Mouse (Mus musculus): ENCODE measurements around the gene Pappa2. TPM values are rescaled to one million over a fixed set of nuclear protein-coding genes. Genes with fewer than 3 reads are reported as not detected.

Gene Pappa2
- total RNA-seq, 2 experiments from 2014 or later, result 0.10 to 0.34 TPM

DNA sequence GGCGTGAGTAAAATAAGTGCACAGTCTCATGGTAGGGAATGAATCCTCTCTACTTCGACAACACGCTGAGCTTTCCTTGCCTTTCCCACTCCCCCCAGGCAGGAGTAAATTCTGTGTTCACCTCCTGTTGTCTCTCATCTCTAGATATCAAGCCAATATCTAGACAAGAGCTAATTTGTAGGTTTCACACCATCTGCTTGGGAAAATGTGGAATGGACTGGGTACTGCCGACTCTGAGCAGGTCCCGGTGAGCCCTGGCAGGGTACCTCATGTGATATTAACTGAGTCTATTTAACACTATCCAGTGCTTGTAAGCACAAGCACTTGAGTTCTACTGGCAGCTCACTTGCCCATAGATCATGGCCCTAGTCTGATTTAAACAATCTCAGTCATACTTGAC lies 64.7 kb downstream of the Pappa2 start:
- DNase-seq, result no peak
- intact Hi-C loops (cut with DNase I), result no loop called here

GRCm38 (mm10) chr1:158910661-158911060 lies 69.6 kb downstream of the Pappa2 start:
- intact Hi-C loops (cut with DNase I), result no loop called here
- no peak for DNase-seq

DNA sequence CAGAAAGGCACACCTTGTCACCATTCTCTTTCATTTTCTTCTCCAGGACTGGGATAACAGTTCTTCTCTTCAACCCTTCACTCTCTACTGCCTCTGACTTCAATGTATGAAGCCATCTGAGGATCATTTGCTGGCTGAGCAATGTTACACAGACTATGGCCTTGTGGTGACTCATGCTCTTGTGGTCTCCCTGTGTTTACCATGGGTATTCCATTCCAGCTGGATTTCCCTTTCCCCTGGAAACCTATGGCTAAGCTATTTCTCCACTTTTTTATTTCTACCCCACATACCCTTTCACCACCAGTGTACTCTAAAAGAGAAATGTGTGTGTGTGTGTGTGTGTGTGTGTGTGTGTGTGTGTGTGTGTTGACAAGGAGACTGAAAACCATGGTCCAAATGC lies 83.0 kb downstream of the Pappa2 start:
- no peak for DNase-seq
- intact Hi-C loops (cut with DNase I), result no loop called here

DNA sequence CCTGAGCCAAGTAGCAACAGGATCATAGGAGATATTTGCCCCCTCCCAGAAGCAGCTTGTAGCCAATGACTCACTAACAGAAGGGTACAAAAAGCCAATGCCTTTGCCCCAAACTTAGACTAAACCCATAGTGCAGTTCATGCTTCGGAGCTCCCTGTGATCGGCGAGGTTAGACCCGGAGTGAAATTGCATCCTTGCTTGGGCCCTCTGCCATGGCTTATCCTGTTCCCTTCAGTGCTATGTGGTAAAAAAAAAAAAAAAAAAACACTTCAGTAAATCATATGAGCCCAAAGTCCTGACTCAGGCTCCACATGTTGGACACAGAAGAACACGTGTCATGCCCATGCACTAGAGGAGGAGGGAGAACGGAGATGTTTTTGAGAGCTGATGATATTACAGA lies 85.8 kb downstream of the Pappa2 start:
- DNase-seq, result no peak
- intact Hi-C loops (cut with DNase I), result no loop called here

- intact Hi-C loops (cut with DNase I), result no loop called here
- DNase-seq, result no peak
Observed at GRCm38 (mm10) chr1:158875487-158875886, 104.8 kb downstream of the Pappa2 start.

GRCm38 (mm10) chr1:158874552-158875077 lies 105.7 kb downstream of the Pappa2 start:
- intact Hi-C loops (cut with DNase I), result no loop called here
- no peak for DNase-seq

- intact Hi-C loops (cut with DNase I), result no loop called here
- DNase-seq, result no peak
Observed at GRCm38 (mm10) chr1:158873631-158874030, 106.7 kb downstream of the Pappa2 start.

DNA sequence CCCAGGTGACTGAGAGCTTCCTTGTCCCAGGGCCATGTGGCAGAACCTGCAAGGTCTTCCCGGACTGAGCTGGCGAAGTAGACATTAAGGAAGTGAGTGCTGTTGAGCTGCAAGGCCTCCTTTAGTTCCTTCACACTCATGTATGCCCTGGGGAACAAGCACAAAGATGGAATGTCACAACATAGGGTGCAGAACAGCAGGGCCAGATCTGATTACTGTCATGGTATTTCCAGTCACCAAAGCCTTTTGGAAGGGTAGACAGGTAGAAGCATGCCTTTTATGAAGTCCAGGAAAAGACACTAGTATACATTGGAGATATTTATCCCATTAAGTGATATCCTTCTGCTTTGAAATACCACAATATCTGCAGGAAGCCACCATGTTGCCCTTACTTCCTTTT lies 108.9 kb downstream of the Pappa2 start:
- intact Hi-C loops (cut with DNase I), result no loop called here
- no peak for DNase-seq

GRCm38 (mm10) chr1:158860190-158860589 lies 120.1 kb downstream of the Pappa2 start:
- intact Hi-C loops (cut with DNase I), result no loop called here
- no peak for DNase-seq

DNA sequence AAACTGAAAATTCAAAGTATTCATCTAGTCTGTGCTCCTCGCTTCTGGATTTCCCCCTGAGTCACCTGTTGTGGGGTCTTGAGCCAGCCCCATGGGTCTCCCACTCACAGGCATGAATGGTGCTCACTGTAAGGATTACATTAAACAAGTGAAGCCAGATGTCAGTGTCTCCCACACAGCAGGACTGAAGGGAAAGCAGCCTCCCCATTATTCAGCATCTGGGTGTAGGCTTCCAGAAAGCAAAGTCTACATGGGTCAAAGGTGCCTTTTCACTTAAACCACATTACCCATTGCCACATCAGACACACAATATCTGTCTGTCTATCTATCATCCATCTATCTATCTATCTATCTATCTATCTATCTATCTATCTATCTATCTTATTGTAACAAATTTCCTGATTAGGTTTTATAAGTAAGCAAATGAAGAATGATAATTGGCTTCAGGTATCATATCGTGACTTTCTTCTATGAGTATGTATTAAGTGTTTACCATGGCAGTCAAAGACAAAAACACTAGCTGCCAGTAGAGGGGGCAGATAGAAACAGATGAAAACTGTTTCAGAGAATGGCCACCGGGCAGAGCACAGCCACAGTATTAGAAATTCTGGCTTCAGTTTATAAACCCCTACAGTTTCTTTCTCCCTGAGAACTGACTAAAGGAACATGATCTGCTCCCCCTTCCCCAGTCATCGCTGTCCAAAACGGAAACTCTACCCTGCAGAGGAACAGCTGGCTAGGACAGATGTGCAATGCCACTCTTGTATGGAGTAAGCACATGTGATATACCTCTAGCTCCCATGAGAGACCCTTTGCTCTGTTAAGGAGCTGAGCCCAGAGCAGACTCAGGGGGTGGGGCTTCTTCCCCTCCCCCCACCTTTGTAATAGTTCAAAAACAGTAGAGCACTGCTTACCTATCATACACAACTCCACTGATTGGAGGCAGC lies 126.1 kb downstream of the Pappa2 start:
- no peak for DNase-seq
- intact Hi-C loops (cut with DNase I), result loop anchor here (2.0 kb wide), 1 partner anchor 99 kb away; no protein-coding TSS in a partner anchor

- intact Hi-C loops (cut with DNase I), result no loop called here
- DNase-seq, result no peak
Observed at GRCm38 (mm10) chr1:158852836-158853567, 127.3 kb downstream of the Pappa2 start.

DNA sequence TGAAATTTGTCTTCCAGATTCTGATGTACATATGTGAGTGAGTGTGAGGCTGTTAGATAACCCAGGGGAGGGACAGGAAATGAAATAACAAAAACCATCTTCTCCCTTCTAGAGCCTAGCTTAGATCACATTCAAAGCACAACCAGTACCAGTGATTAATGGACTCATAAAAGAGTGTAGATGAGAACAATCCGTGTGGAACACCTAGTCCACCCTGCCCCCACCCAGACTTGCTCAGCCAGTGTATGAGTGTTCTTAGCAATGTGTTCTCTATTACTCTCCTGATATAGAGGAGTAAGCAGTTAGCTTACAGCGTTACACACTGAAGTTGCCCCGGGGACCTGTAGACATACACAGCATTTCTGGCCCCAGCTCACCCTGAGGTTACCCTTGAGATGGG lies 129.8 kb downstream of the Pappa2 start:
- intact Hi-C loops (cut with DNase I), result no loop called here
- no peak for DNase-seq

GRCm38 (mm10) chr1:158844604-158845003 lies 135.7 kb downstream of the Pappa2 start:
- peak in 1 of 2 experiments; percentile 18 for DNase-seq
- intact Hi-C loops (cut with DNase I), result loop anchor here (1.0 kb wide), 1 partner anchor 291 kb away; no protein-coding TSS in a partner anchor

DNA sequence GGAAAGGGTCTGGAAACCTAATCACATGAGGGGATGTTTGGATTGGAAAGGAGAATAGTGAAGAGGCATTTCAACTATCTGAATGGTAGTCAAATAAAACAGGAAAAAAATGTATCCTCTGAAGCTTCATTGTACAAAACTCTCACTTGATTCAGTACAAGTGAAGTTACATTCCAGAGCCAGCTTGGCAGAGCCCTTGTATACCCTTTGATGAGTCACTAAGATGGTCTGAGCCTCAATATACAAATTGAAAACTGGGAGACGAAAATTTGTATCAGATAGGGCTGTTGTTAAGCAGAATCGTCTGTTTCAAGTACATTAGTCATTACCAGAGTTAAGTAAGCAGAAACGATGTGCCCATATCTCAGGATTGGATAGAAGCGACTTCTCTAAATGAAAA lies 143.1 kb downstream of the Pappa2 start:
- DNase-seq, result no peak
- intact Hi-C loops (cut with DNase I), result no loop called here

- intact Hi-C loops (cut with DNase I), result no loop called here
- DNase-seq, result no peak
Observed at GRCm38 (mm10) chr1:158830152-158830551, 150.1 kb downstream of the Pappa2 start.

GRCm38 (mm10) chr1:158827931-158828330 lies 152.4 kb downstream of the Pappa2 start:
- no peak for DNase-seq
- intact Hi-C loops (cut with DNase I), result no loop called here

- DNase-seq, result no peak
- intact Hi-C loops (cut with DNase I), result no loop called here
Observed at GRCm38 (mm10) chr1:158819676-158820075, 160.6 kb downstream of the Pappa2 start.

GRCm38 (mm10) chr1:158816479-158816878 lies 163.8 kb downstream of the Pappa2 start:
- no peak for DNase-seq
- intact Hi-C loops (cut with DNase I), result no loop called here

GRCm38 (mm10) chr1:158811887-158812286 lies 168.4 kb downstream of the Pappa2 start:
- DNase-seq, result no peak
- intact Hi-C loops (cut with DNase I), result no loop called here

- intact Hi-C loops (cut with DNase I), result no loop called here
- peak; percentile 4 to 6 for DNase-seq
Observed at GRCm38 (mm10) chr1:158775486-158775885, 204.8 kb downstream of the Pappa2 start.

GRCm38 (mm10) chr1:158773102-158773501 lies 207.2 kb downstream of the Pappa2 start:
- intact Hi-C loops (cut with DNase I), result no loop called here
- DNase-seq, result no peak

Measured in heart, postnatal 10 days (tissue).